Mouse (Mus musculus): Measurements from ENCODE around the gene Rhd.
A peak's percentile ranks its signal among the peaks of the same experiment; 100 is the strongest.
"Not testable (repeated sequence)": the region's sequence is repeated elsewhere in the genome, so short reads cannot be mapped to it uniquely, and the experiment has no call there.

The Rhd gene

GRCm38 (mm10) chr4:134911406-134911805 is 47.1 kb downstream of the Rhd start:
- not testable (repeated sequence) for DNase-seq (ENCODE audit: low spot score in 2 of 2)

GRCm38 (mm10) chr4:134913413-134913812 is 49.1 kb downstream of the Rhd start:
- peak; percentile 41 to 52 for DNase-seq (ENCODE audit: low spot score in 2 of 2)

GRCm38 (mm10) chr4:134914122-134914863 is 50.0 kb downstream of the Rhd start:
- no peak for DNase-seq (ENCODE audit: low spot score in 2 of 2)

GRCm38 (mm10) chr4:134914864-134915209 is 50.5 kb downstream of the Rhd start, which contains the start of gene Tmem50a:
Gene Tmem50a (minus strand): TSS chr4:134915024.
- DNase-seq (ENCODE audit: low spot score in 2 of 2) = peak; percentile 92 to 95

- no peak for DNase-seq (ENCODE audit: low spot score in 2 of 2)
These were observed 51.1 kb downstream of the Rhd start for GRCm38 (mm10) chr4:134915223-134916050.

- DNase-seq (ENCODE audit: low spot score in 2 of 2) = no peak
These were observed 52.9 kb downstream of the Rhd start for GRCm38 (mm10) chr4:134917194-134917593.

- peak in 1 of 2 experiments; percentile 73 for DNase-seq (ENCODE audit: low spot score in 2 of 2)
These were observed 54.0 kb downstream of the Rhd start for GRCm38 (mm10) chr4:134918381-134918780.

GRCm38 (mm10) chr4:134919733-134920540 is 55.6 kb downstream of the Rhd start:
- DNase-seq (ENCODE audit: low spot score in 2 of 2) = no peak

- no peak for DNase-seq (ENCODE audit: low spot score in 2 of 2)
These were observed 56.3 kb downstream of the Rhd start for GRCm38 (mm10) chr4:134920631-134921030.

GRCm38 (mm10) chr4:134921703-134922102 is 57.4 kb downstream of the Rhd start:
- DNase-seq (ENCODE audit: low spot score in 2 of 2) = no peak

- DNase-seq (ENCODE audit: low spot score in 2 of 2) = no peak
These were observed 58.0 kb downstream of the Rhd start for GRCm38 (mm10) chr4:134922111-134922924.

GRCm38 (mm10) chr4:134922925-134923244 is 58.5 kb downstream of the Rhd start:
- peak; percentile 47 to 77 for DNase-seq (ENCODE audit: low spot score in 2 of 2)

- DNase-seq (ENCODE audit: low spot score in 2 of 2) = peak; percentile 95 to 98
These were observed 59.1 kb downstream of the Rhd start, which contains the start of gene Rsrp1 for GRCm38 (mm10) chr4:134923258-134924018. Gene Rsrp1 (plus strand): TSS chr4:134923592.

- peak; percentile 63 to 79 for DNase-seq (ENCODE audit: low spot score in 2 of 2)
These were observed 59.8 kb downstream of the Rhd start for GRCm38 (mm10) chr4:134924019-134924741.

- DNase-seq (ENCODE audit: low spot score in 2 of 2) = peak in 1 of 2 experiments; percentile 50
These were observed 60.9 kb downstream of the Rhd start for GRCm38 (mm10) chr4:134925206-134925605.

- no peak for DNase-seq (ENCODE audit: low spot score in 2 of 2)
These were observed 63.6 kb downstream of the Rhd start for GRCm38 (mm10) chr4:134927815-134928463.

- DNase-seq (ENCODE audit: low spot score in 2 of 2) = no peak
These were observed 64.1 kb downstream of the Rhd start for GRCm38 (mm10) chr4:134928464-134928836.

- DNase-seq (ENCODE audit: low spot score in 2 of 2) = no peak
These were observed 65.2 kb downstream of the Rhd start for GRCm38 (mm10) chr4:134929536-134929935.

GRCm38 (mm10) chr4:134930190-134930589 is 65.9 kb downstream of the Rhd start:
- no peak for DNase-seq (ENCODE audit: low spot score in 2 of 2)
